Mouse (Mus musculus) testis, adult 2 months (tissue): ENCODE results near the gene Lypla2. TPM values are rescaled to one million over a fixed set of nuclear protein-coding genes. Genes with fewer than 3 reads are reported as not detected.
"Not testable (repeated sequence)": the region's sequence is repeated elsewhere in the genome, so short reads cannot be mapped to it uniquely, and the experiment has no call there.

Experiments used
- H3K27ac ChIP-seq: fragments of 200-500 bp; 2 replicates; pipeline ENCODE4 v1.5.1; 2012; ENCODE audit warnings: low read depth, low read length; ENCODE audit not compliant: control insufficient read depth, insufficient read depth
- H3K27me3 ChIP-seq: fragments of 200-500 bp; 2 replicates; pipeline ENCODE4 v1.6.1; 2012; ENCODE audit warnings: mild to moderate bottlenecking, low read length, moderate library complexity; ENCODE audit not compliant: control insufficient read depth, insufficient read depth
- H3K36me3 ChIP-seq: fragments of 200-500 bp; 2 replicates; pipeline ENCODE4 v1.6.1; 2012; ENCODE audit warnings: mild to moderate bottlenecking, low read length; ENCODE audit not compliant: control insufficient read depth, insufficient read depth
- H3K4me1 ChIP-seq: fragments of 200-500 bp; 2 replicates; pipeline ENCODE4 v1.6.1; 2012; ENCODE audit warnings: low read length; ENCODE audit not compliant: control insufficient read depth, insufficient read depth
- H3K4me3 ChIP-seq: fragments of 200-500 bp; 2 replicates; pipeline ENCODE4 v1.5.1; 2012; ENCODE audit warnings: low read depth, mild to moderate bottlenecking, low read length, moderate library complexity, mixed read lengths; ENCODE audit not compliant: control insufficient read depth
- CTCF ChIP-seq: fragments of 200-500 bp; IDR thresholded peaks from 2 replicates; pipeline ENCODE4 v1.5.1; 2012; ENCODE audit warnings: low read depth, mild to moderate bottlenecking, inconsistent platforms, low read length, moderate library complexity; ENCODE audit not compliant: control insufficient read depth, insufficient read depth, insufficient replicate concordance
- POLR2A ChIP-seq: fragments of 200-500 bp; IDR thresholded peaks from 2 replicates; pipeline ENCODE4 v1.6.1; 2012; ENCODE audit warnings: low read depth, mild to moderate bottlenecking, inconsistent platforms, low read length, moderate library complexity; ENCODE audit not compliant: control insufficient read depth
- polyA plus RNA-seq: library from polyadenylated mRNA; depleted of rRNA; stranded (reverse); fragments of >200 nt; gene quantifications from 2 replicates; pipeline ENCODE4 v1.2.3, GENCODE M21; 2012

The Lypla2 gene
- polyA plus RNA-seq, 1 experiment = 24.6 TPM

DNA sequence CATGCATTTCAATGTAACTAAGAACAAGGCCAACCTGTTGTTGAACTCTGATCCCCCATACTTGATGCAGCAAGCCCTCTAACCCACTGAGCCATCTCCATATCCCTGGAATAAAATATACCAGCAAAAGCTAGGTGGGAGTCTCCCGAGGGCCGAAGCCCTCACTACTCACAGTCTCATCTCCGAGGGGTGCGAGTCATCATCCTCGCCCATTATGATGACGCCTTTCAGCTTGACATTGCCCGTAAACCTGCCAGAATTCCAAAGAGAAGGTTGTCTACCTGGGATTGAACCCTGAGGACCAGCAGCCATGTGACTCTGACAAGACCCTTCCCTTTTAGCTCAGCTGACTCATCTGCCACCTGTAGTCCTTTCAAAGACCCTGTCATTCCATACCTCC lies 13.3 kb upstream of the Lypla2 start:
- Histone ChIP-seq H3K27me3 (no peaks in the 10 kb centered on the region), H3K4me3 (peak overlapping the region; percentile 97), H3K27ac (no peak overlapping the region; the same call in 1 of the 2 replicates), H3K36me3 (peaks cover 3% of the 10 kb centered on the region; the same call in 1 of the 2 replicates), H3K4me1 (peaks cover 6% of the 10 kb centered on the region)
- TF ChIP-seq CTCF = no peak
- TF ChIP-seq POLR2A = peak; percentile 60; the same call in 1 of the 2 replicates

- H3K36me3 ChIP-seq = peaks cover 3% of the 10 kb centered on the region; the same call in 1 of the 2 replicates
- TF ChIP-seq CTCF (no peak), POLR2A (no peak)
- H3K4me1 ChIP-seq = peaks cover 6% of the 10 kb centered on the region
- no peak overlapping the region for H3K27ac ChIP-seq
- H3K27me3 ChIP-seq = no peaks in the 10 kb centered on the region
- peak overlapping the region; percentile 97 for H3K4me3 ChIP-seq
Measured at GRCm38 (mm10) chr4:135985193-135985592, 12.8 kb upstream of the Lypla2 start.

- Histone ChIP-seq H3K27ac (no peak overlapping the region), H3K4me3 (peak overlapping the region; percentile 58), H3K36me3 (peaks cover 3% of the 10 kb centered on the region; the same call in 1 of the 2 replicates), H3K27me3 (no peaks in the 10 kb centered on the region), H3K4me1 (peaks cover 6% of the 10 kb centered on the region)
- no peak for TF ChIP-seq CTCF
- no peak for TF ChIP-seq POLR2A
Measured at GRCm38 (mm10) chr4:135984556-135984955, 12.1 kb upstream of the Lypla2 start.

DNA sequence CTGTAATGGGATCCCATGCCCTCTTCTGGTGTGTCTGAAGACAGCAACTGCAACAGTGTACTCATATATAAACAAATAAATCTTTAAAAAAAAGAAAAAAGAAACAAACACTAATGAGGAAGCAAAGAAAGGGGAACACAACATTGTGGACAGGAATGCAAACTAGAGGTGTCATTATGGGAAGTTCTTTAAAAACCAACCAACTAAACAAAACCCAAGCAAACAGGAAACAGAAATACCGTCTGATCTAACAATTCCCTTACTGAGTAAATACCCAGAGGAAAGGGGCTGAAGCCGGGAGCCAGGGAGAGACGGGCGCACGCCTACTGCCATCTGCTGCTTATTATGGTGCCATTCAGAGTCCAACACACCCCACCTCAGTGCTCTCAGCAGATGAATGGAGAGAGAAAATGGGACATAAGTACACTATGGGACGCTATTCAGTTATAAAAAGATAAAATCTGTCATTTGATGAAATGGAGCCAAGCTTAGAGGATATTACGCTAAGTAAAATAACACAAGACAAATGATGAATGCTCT lies 9.2 kb upstream of the Lypla2 start:
- Histone ChIP-seq H3K4me1 (peaks cover 6% of the 10 kb centered on the region), H3K36me3 (peaks cover 3% of the 10 kb centered on the region; the same call in 1 of the 2 replicates), H3K27me3 (no peaks in the 10 kb centered on the region), H3K4me3 (no peak overlapping the region), H3K27ac (no peak overlapping the region)
- TF ChIP-seq CTCF (no peak), POLR2A (no peak)

DNA sequence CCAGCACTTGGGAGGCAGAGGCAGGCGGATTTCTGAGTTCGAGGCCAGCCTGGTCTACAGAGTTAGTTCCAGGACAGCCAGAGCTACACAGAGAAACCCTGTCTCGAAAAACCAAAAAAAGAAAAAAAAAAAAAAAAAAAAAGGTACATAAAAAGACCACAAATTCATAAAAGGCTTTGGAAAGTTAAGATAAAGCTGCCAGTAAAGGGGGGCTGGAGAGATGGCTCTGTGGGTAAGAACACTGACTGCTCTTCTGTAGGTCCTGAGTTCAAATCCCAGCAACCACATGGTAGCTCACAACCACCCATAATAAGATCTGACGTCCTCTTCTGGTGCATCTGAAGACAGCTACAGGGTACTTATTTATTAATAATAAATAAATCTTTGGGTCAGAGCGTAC lies 7.8 kb upstream of the Lypla2 start:
- H3K27me3 ChIP-seq, H3K4me3 ChIP-seq, H3K27ac ChIP-seq, H3K4me1 ChIP-seq, H3K36me3 ChIP-seq: not testable (repeated sequence)

- Histone ChIP-seq H3K27me3 (no peaks in the 10 kb centered on the region), H3K4me3 (no peak overlapping the region), H3K27ac (no peak overlapping the region), H3K4me1 (peaks cover 7% of the 10 kb centered on the region), H3K36me3 (peaks cover 3% of the 10 kb centered on the region; the same call in 1 of the 2 replicates)
- no peak for TF ChIP-seq POLR2A
- no peak for TF ChIP-seq CTCF
Measured at GRCm38 (mm10) chr4:135976146-135976545, 3.7 kb upstream of the Lypla2 start.

DNA sequence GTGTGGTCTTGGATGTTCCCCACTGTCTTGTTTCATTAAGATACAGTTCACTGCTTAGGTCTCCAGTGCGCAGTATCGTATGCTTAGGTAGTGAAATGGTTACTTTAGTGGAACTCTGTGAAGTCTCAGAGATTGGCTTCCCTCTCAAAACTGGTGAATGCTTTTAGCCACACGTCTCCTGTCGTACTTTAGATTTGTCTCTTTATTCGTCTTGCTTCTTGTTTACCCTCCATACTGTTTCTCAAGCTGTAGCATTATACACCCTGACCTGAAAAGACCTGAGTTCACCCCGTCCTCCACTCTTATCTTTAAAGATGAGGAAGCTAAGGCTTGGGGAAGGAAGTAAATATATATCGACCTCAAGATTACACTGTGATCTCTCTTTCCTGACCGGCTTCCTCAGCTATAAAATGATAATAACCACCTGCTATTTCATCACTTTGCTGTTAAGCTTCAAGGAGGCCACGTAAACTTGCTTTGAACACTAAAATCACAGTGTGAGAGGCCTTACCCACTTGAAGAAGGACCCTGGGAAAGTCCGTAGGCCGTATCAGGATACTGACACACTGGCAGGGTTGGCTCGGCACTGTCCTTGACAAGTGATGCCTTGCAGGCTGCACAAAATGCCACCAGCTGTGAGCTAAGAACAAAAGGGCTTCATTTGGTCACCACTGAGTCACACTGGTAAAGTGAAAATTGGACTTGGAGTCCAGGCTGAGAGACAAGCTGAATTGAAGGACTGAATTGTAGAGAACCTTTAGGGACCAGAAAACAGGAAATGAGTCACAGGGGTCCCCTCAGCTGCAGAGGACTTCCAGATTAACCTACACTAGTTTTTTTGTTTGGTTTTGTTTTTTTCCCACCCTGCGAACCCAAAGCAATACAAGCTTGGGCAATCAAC lies 735 bp upstream of the Lypla2 start:
- no peak overlapping the region for H3K27ac ChIP-seq

More for the DNA sequence above, 735 bp upstream of the Lypla2 start:
- no peaks in the 10 kb centered on the region for H3K27me3 ChIP-seq
- peaks cover 3% of the 10 kb centered on the region; the same call in 1 of the 2 replicates for H3K36me3 ChIP-seq
- TF ChIP-seq CTCF (no peak), POLR2A (no peak)
- H3K4me1 ChIP-seq = peaks cover 7% of the 10 kb centered on the region
- peak overlapping the region; percentile 90 for H3K4me3 ChIP-seq
